Mouse (Mus musculus) heart, embryonic 10.5 days (tissue): Measurements from ENCODE around the gene Tmem63b. TPM values are rescaled to one million over a fixed set of nuclear protein-coding genes. Genes with fewer than 3 reads are reported as not detected.

Source experiments
- DNase-seq: peaks from one replicate; pipeline ENCODE4 v3.0.0-alpha.2; 2017; ENCODE audit warnings: low spot score
- H3K27ac ChIP-seq: fragments of 300-500 bp; sonication (generic); 2 replicates; pipeline ENCODE4 v1.5.1; 2016; ENCODE audit warnings: mild to moderate bottlenecking
- H3K27me3 ChIP-seq: fragments of 300-500 bp; sonication (generic); 2 replicates; pipeline ENCODE4 v1.6.1; 2016; ENCODE audit warnings: mild to moderate bottlenecking; ENCODE audit not compliant: poor library complexity, insufficient read depth, severe bottlenecking
- H3K36me3 ChIP-seq: fragments of 300-500 bp; sonication (generic); 2 replicates; pipeline ENCODE4 v1.6.1; 2016; ENCODE audit warnings: mild to moderate bottlenecking, moderate library complexity
- H3K4me1 ChIP-seq: fragments of 300-500 bp; sonication (generic); 2 replicates; pipeline ENCODE4 v1.6.1; 2016; ENCODE audit warnings: mild to moderate bottlenecking
- H3K4me3 ChIP-seq: fragments of 300-500 bp; sonication (generic); 2 replicates; pipeline ENCODE4 v1.5.1; 2016; ENCODE audit warnings: mild to moderate bottlenecking, moderate library complexity
- H3K9me3 ChIP-seq: fragments of 300-500 bp; sonication (generic); 2 replicates; pipeline ENCODE4 v1.6.1; 2016; ENCODE audit warnings: mild to moderate bottlenecking, moderate library complexity
- WGBS: fragments of 180-500 bp; shearing (Covaris S2); methylation state at CpG from one replicate; pipeline ENCODE4 v1.1.7; 2016; 5-methylcytosine and 5-hydroxymethylcytosine counted together
- polyA plus RNA-seq: library from polyadenylated mRNA; unstranded; fragments of >200 nt; fragmentation: Nextera tagmentation; extraction: Ambion mirVana; gene quantifications from 2 replicates; pipeline ENCODE4 v1.2.1, GENCODE M21; 2016

The Tmem63b gene
- polyA plus RNA-seq, 1 experiment from 2014 or later, result 42.2 TPM

- no peak for DNase-seq
- Histone ChIP-seq H3K4me3 (no peak overlapping the region), H3K4me1 (peaks cover 19% of the 10 kb centered on the region), H3K36me3 (peaks cover 4% of the 10 kb centered on the region; the same call in 1 of the 2 replicates), H3K27me3 (no peaks in the 10 kb centered on the region), H3K9me3 (no peaks in the 10 kb centered on the region), H3K27ac (no peak overlapping the region)
- 26% methylated on average over 6 of the region's 6 CpGs for WGBS
Observed at GRCm38 (mm10) chr17:45655820-45656219, 30.9 kb downstream of the Tmem63b start.

DNA sequence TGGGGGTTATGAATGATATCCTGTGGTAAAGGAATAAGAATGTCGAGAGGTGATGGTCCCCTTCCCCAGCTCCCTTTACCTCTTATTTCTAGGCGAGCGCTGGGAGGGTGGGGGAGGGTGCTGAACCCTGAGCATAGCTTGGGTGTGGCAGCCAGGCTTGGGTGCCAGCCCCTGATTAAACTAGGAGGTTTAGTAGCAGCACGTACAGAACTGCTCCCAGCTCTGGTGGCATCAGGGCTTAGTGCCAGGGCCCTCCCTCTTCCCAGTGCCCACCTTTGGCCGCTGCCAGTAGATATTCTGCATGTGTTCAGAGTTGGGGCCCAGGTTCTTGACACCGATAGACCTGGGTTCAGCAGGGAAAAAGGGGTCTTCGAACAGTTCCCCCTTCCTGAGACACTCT, 33.5 kb downstream of the Tmem63b start:
- no peak overlapping the region for H3K27ac ChIP-seq
- no peaks in the 10 kb centered on the region for H3K9me3 ChIP-seq
- DNase-seq, result no peak
- no peak overlapping the region for H3K4me3 ChIP-seq
- no peaks in the 10 kb centered on the region for H3K27me3 ChIP-seq
- 63% methylated on average over 7 of the region's 7 CpGs for WGBS
- no peaks in the 10 kb centered on the region for H3K36me3 ChIP-seq
- 0 out of 2 replicates have a peak, but pooled peaks cover 2% of the 10 kb centered on the region for H3K4me1 ChIP-seq

- Histone ChIP-seq H3K4me3 (no peak overlapping the region), H3K36me3 (no peaks in the 10 kb centered on the region), H3K27me3 (peaks cover 2% of the 10 kb centered on the region), H3K27ac (no peak overlapping the region), H3K4me1 (no peaks in the 10 kb centered on the region), H3K9me3 (no peaks in the 10 kb centered on the region)
- 94% methylated on average over 4 of the region's 4 CpGs for WGBS
- DNase-seq, result no peak
Observed at GRCm38 (mm10) chr17:45644185-45644584, 42.5 kb downstream of the Tmem63b start.

DNA sequence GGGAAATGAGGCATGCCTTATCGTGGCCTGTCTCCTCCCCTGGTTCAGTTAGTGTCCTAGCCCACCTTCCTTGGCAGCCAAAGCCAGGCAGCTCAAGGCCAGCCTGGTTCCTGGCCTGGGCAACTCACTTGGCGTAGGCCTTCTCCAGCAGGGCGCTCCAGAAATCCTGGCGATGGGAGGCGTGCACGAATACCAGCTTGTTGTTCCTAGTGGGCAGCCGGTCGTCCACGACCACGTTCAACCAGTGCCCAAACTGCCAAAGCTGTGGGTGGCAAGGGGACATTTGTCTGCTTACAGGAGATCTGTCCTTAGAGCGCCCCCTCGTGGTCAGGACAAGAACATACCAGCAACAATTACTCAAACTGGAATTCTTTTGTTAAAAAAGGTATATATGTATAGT, 44.0 kb downstream of the Tmem63b start:
- no peaks in the 10 kb centered on the region for H3K9me3 ChIP-seq
- no peak overlapping the region for H3K4me3 ChIP-seq
- H3K4me1 ChIP-seq, result no peaks in the 10 kb centered on the region
- peaks cover 8% of the 10 kb centered on the region for H3K27me3 ChIP-seq
- H3K36me3 ChIP-seq, result no peaks in the 10 kb centered on the region
- DNase-seq, result peak; percentile 87
- 21% methylated on average over 12 of the region's 12 CpGs for WGBS
- H3K27ac ChIP-seq, result no peak overlapping the region

GRCm38 (mm10) chr17:45641981-45642380, 44.7 kb downstream of the Tmem63b start:
- Histone ChIP-seq H3K27me3 (peaks cover 8% of the 10 kb centered on the region), H3K9me3 (no peaks in the 10 kb centered on the region), H3K27ac (no peak overlapping the region), H3K4me3 (no peak overlapping the region), H3K36me3 (no peaks in the 10 kb centered on the region), H3K4me1 (no peaks in the 10 kb centered on the region)
- no peak for DNase-seq
- 91% methylated on average over 8 of the region's 8 CpGs for WGBS

GRCm38 (mm10) chr17:45638596-45639295, 48.0 kb downstream of the Tmem63b start:
- H3K4me1 ChIP-seq, result no peaks in the 10 kb centered on the region
- H3K36me3 ChIP-seq, result no peaks in the 10 kb centered on the region
- no peak overlapping the region for H3K4me3 ChIP-seq
- 73% methylated on average over 16 of the region's 16 CpGs for WGBS
- H3K27me3 ChIP-seq, result peaks cover 8% of the 10 kb centered on the region
- no peak overlapping the region for H3K27ac ChIP-seq
- H3K9me3 ChIP-seq, result no peaks in the 10 kb centered on the region
- DNase-seq, result no peak

DNA sequence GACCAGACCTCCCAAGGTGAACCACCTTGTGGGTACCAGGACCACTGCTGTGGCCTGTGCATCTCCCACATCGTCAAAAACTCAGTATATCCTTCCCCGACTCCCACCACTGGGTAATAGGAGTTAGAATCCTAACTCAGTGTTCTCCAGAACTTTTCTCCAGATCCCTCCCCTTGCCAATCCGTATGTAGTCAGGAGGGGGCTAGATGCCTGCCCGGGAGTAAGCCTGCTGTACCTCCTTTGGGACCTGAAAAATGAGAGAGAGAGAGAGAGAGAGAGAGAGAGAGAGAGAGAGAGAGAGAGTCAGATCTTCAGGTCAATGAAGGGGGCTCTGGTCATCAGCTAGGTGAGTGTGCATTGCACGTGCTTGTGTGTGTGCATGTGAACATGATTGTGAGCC, 52.7 kb downstream of the Tmem63b start:
- H3K27ac ChIP-seq, result no peak overlapping the region
- WGBS, result 75% methylated on average over 5 of the region's 5 CpGs
- peaks cover 4% of the 10 kb centered on the region for H3K27me3 ChIP-seq
- no peaks in the 10 kb centered on the region for H3K36me3 ChIP-seq
- no peaks in the 10 kb centered on the region for H3K9me3 ChIP-seq
- DNase-seq, result no peak
- H3K4me3 ChIP-seq, result no peak overlapping the region
- peaks cover 20% of the 10 kb centered on the region for H3K4me1 ChIP-seq

- 64% methylated on average over 6 of the region's 6 CpGs for WGBS
- no peaks in the 10 kb centered on the region for H3K27me3 ChIP-seq
- no peak overlapping the region for H3K27ac ChIP-seq
- H3K9me3 ChIP-seq, result no peaks in the 10 kb centered on the region
- H3K4me1 ChIP-seq, result peaks cover 26% of the 10 kb centered on the region
- no peak for DNase-seq
- no peak overlapping the region for H3K4me3 ChIP-seq
- no peaks in the 10 kb centered on the region for H3K36me3 ChIP-seq
Observed at GRCm38 (mm10) chr17:45631940-45632339, 54.8 kb downstream of the Tmem63b start.

- peaks cover 31% of the 10 kb centered on the region for H3K4me1 ChIP-seq
- no peaks in the 10 kb centered on the region for H3K9me3 ChIP-seq
- H3K4me3 ChIP-seq, result peak overlapping the region; percentile 62; the same call in 1 of the 2 replicates
- WGBS, result 55% methylated on average over 3 of the region's 3 CpGs
- no peaks in the 10 kb centered on the region for H3K36me3 ChIP-seq
- no peak for DNase-seq
- H3K27me3 ChIP-seq, result no peaks in the 10 kb centered on the region
- H3K27ac ChIP-seq, result no peak overlapping the region
Observed at GRCm38 (mm10) chr17:45630992-45631391, 55.7 kb downstream of the Tmem63b start.

DNA sequence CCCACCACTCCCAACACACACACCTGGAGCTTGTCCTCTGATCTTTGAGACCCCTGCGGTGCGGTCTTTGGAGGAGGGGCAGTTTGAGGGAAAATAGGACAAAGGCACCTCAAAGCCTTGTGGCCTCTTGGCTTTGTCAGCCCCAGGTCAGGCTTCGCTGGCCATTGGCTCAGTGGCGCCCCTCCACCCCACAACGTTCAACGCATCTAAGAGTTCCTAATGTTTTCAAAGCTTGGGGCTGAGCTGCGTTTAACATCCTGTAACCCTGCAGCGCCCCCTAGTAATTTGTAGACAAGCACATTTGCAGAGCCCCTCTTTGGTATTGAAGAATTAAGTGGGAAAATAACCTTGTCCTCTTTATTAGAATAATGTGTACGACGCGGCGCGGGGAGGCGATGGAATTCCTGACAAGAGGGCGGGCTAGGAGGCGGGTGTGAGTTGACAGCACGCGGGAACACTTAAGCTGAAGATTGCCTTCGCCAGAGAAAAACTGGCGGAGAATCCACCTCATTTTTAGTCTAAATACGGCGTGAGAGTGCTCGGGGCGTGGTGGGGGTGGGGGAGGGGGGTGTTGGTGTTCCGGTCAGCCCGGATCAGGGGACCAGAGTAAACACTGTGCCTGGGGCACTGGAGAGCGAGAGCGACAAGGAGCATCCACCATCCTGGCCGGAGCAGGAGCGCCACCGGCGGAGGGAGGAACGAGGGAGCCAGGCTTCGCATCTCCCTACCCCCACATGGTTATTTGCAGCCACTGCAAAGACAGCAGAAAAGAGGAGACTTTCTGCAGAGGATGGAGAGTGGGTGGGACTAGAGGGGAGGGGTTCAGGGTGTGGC, 56.6 kb downstream of the Tmem63b start:
- 2% methylated on average over 34 of the region's 34 CpGs for WGBS
- H3K27ac ChIP-seq, result peak overlapping the region; percentile 89

GRCm38 (mm10) chr17:45628885-45629855, 57.5 kb downstream of the Tmem63b start:
- Histone ChIP-seq H3K36me3 (no peaks in the 10 kb centered on the region), H3K4me1 (peaks cover 31% of the 10 kb centered on the region), H3K4me3 (peak overlapping the region; percentile 62), H3K27ac (peak overlapping the region; percentile 89), H3K27me3 (no peaks in the 10 kb centered on the region), H3K9me3 (no peaks in the 10 kb centered on the region)
- no peak for DNase-seq
- 51% methylated on average over 13 of the region's 13 CpGs for WGBS

More for the DNA sequence above, 56.6 kb downstream of the Tmem63b start:
- Histone ChIP-seq H3K27me3 (no peaks in the 10 kb centered on the region), H3K36me3 (no peaks in the 10 kb centered on the region), H3K4me3 (peak overlapping the region; percentile 62), H3K9me3 (no peaks in the 10 kb centered on the region), H3K4me1 (peaks cover 31% of the 10 kb centered on the region)
- peak; percentile 87 for DNase-seq

DNA sequence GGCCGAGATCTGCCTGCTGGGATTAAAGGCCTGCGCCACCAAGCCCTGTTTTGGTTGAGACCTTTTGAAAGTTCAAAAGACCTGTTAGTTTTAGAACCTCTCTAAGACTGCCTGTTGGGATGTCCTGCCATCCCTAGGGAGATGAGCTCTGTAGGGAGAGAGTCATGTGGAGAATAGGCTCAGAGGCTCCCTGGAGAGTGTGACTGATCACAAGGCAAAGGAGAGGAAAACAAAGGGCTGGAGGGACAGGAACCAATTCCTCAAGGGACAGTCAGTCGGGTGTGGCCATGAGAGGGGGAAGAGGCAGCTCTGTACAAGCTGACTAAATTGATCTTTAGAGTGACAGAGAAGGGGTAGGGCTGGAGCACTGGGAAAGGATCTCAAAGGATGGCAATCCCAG, 58.5 kb downstream of the Tmem63b start:
- peak overlapping the region; percentile 89; the same call in 1 of the 2 replicates for H3K27ac ChIP-seq
- H3K4me1 ChIP-seq, result peaks cover 31% of the 10 kb centered on the region
- no peak overlapping the region for H3K4me3 ChIP-seq
- no peaks in the 10 kb centered on the region for H3K9me3 ChIP-seq
- H3K36me3 ChIP-seq, result no peaks in the 10 kb centered on the region
- no peaks in the 10 kb centered on the region for H3K27me3 ChIP-seq
- WGBS, result 31% methylated on average over 3 of the region's 3 CpGs
- no peak for DNase-seq
